Mouse (Mus musculus) brain, embryonic 14.5 days (tissue): Measurements from ENCODE around the gene Mindy1.

Experiments used
- CTCF ChIP-seq: fragments of 200-500 bp; IDR thresholded peaks from 2 replicates; pipeline ENCODE4 v1.5.1; 2012; ENCODE audit warnings: inconsistent platforms, mild to moderate bottlenecking, moderate library complexity, borderline replicate concordance; ENCODE audit not compliant: insufficient read depth, insufficient read length; ENCODE audit errors: extremely low read depth
- POLR2A ChIP-seq: fragments of 200-500 bp; IDR thresholded peaks from 2 replicates; pipeline ENCODE4 v1.6.1; 2012; ENCODE audit warnings: mild to moderate bottlenecking, inconsistent platforms, borderline replicate concordance; ENCODE audit not compliant: poor library complexity, insufficient read depth, insufficient read length, severe bottlenecking; ENCODE audit errors: extremely low read depth

DNA sequence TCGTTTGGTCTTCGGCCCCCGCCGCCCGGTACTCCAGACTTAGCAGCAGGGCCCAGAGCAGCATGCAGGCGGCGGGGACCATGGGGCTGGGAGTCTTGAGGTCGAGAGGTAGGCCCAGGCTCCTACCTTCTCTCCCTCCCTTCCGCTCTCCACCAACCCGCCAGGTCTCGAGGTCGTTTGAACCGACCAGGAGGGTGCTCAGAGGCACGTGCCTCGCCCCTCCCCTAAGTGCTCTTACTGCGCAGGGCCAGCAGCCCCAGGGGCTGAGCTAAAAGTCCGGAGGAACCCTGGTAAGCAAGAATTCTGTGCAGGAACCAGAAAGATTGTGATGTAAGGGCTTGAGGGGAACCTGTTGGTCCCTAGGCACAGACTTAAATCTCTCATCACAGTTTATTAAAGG, 40.2 kb upstream of the Mindy1 start:
- TF ChIP-seq CTCF (no peak), POLR2A (no peak)
